Mouse (Mus musculus): ENCODE data around the gene Olfr196. TPM values are rescaled to one million over a fixed set of nuclear protein-coding genes. Genes with fewer than 3 reads are reported as not detected.

Olfr196 gene
- polyA plus RNA-seq, 1 experiment from 2014 or later = not detected

Other genes with a start within 250 kb of the Olfr196 start
- gene Olfr181, start 241.7 kb downstream of the Olfr196 start, polyA plus RNA-seq (2014; fragmentation: Nextera tagmentation; extraction: Ambion mirVana) = not detected in 2 replicates
- not detected in 2 replicates for gene Olfr180, start 241.1 kb downstream of the Olfr196 start, polyA plus RNA-seq (2014; fragmentation: Nextera tagmentation; extraction: Ambion mirVana)
- gene Olfr183, start 175.1 kb downstream of the Olfr196 start, polyA plus RNA-seq (2014; fragmentation: Nextera tagmentation; extraction: Ambion mirVana) = not detected in 2 replicates
- not detected in 2 replicates for gene Olfr186, start 140.2 kb downstream of the Olfr196 start, polyA plus RNA-seq (2014; fragmentation: Nextera tagmentation; extraction: Ambion mirVana)
- gene Olfr187, start 130.7 kb downstream of the Olfr196 start, polyA plus RNA-seq (2014; fragmentation: Nextera tagmentation; extraction: Ambion mirVana) = 0.14 TPM in 1 of 2 replicates, not detected in the other
- gene Olfr190, start 92.4 kb downstream of the Olfr196 start, polyA plus RNA-seq (2014; fragmentation: Nextera tagmentation; extraction: Ambion mirVana) = not detected in 2 replicates
- gene Olfr191, start 80.6 kb downstream of the Olfr196 start, polyA plus RNA-seq (2014; fragmentation: Nextera tagmentation; extraction: Ambion mirVana) = not detected in 2 replicates
- gene Olfr193, start 58.6 kb downstream of the Olfr196 start, polyA plus RNA-seq (2014; fragmentation: Nextera tagmentation; extraction: Ambion mirVana) = not detected in 2 replicates
- gene Olfr194, start 49.4 kb downstream of the Olfr196 start, polyA plus RNA-seq (2014; fragmentation: Nextera tagmentation; extraction: Ambion mirVana) = not detected in 2 replicates
- not detected in 2 replicates for gene Olfr195, start 23.4 kb downstream of the Olfr196 start, polyA plus RNA-seq (2014; fragmentation: Nextera tagmentation; extraction: Ambion mirVana)
- not detected in 2 replicates for gene Olfr198, start 33.1 kb upstream of the Olfr196 start, polyA plus RNA-seq (2014; fragmentation: Nextera tagmentation; extraction: Ambion mirVana)
- not detected in 2 replicates for gene Olfr199, start 49.3 kb upstream of the Olfr196 start, polyA plus RNA-seq (2014; fragmentation: Nextera tagmentation; extraction: Ambion mirVana)
- not detected in 2 replicates for gene Olfr201, start 102.2 kb upstream of the Olfr196 start, polyA plus RNA-seq (2014; fragmentation: Nextera tagmentation; extraction: Ambion mirVana)
- gene Olfr202, start 116.3 kb upstream of the Olfr196 start, polyA plus RNA-seq (2014; fragmentation: Nextera tagmentation; extraction: Ambion mirVana) = not detected in 2 replicates
- gene Olfr203, start 128.4 kb upstream of the Olfr196 start, polyA plus RNA-seq (2014; fragmentation: Nextera tagmentation; extraction: Ambion mirVana) = not detected in 2 replicates
- not detected in 2 replicates for gene Olfr204, start 147.8 kb upstream of the Olfr196 start, polyA plus RNA-seq (2014; fragmentation: Nextera tagmentation; extraction: Ambion mirVana)
- gene Olfr205, start 160.7 kb upstream of the Olfr196 start, polyA plus RNA-seq (2014; fragmentation: Nextera tagmentation; extraction: Ambion mirVana) = not detected in 2 replicates
- not detected in 2 replicates for gene Olfr206, start 178.8 kb upstream of the Olfr196 start, polyA plus RNA-seq (2014; fragmentation: Nextera tagmentation; extraction: Ambion mirVana)
- gene Olfr209, start 193.5 kb upstream of the Olfr196 start, polyA plus RNA-seq (2014; fragmentation: Nextera tagmentation; extraction: Ambion mirVana) = not detected in 2 replicates
- gene Gabrr3, start 236.9 kb upstream of the Olfr196 start, polyA plus RNA-seq (2014; fragmentation: Nextera tagmentation; extraction: Ambion mirVana) = 0.16 TPM in 1 of 2 replicates, not detected in the other